Mouse (Mus musculus) left cerebral cortex, postnatal 14 days (tissue): Measurements from ENCODE around the gene Gm9040. TPM values are rescaled to one million over a fixed set of nuclear protein-coding genes. Genes with fewer than 3 reads are reported as not detected.
"Not testable (repeated sequence)": the region's sequence is repeated elsewhere in the genome, so short reads cannot be mapped to it uniquely, and the experiment has no call there.

Experiments
- DNase-seq, 2 experiments: peaks; one replicate each; pipeline ENCODE4 v3.0.0; 2021 to 2022; ENCODE audit warnings: low spot score in 2 of 2, mixed read lengths in 1 of 2
- intact Hi-C: fragments of 180-260 bp; cut with DNase I; formaldehyde crosslinking; loops from one replicate; pipeline ENCODE4 v1.15.1; 2025
- long read RNA-seq, 2 experiments: library from polyadenylated mRNA; stranded (forward); transcript quantifications; one replicate each; pipeline ENCODE4 v2.0.0; 2021
- total RNA-seq, 2 experiments: library from RNA; stranded (reverse); gene quantifications; 2 replicates each; pipeline ENCODE4 v1.2.3; 2021

Gm9040 gene
- not detected for total RNA-seq
- long read RNA-seq, experiment 1: 0 reads
- long read RNA-seq, experiment 2: 0 reads

- intact Hi-C loops, DNase-seq: not testable (repeated sequence)
These were observed at the start of gene Gm9040 for GRCm38 (mm10) chr10:118326869-118327268. Gene Gm9040 (minus strand): TSS chr10:118326969.

- intact Hi-C loops: no loop called here
- DNase-seq: peak; percentile 90 to 91
These were observed 43.7 kb upstream of the Gm9040 start for GRCm38 (mm10) chr10:118370443-118370842.

- DNase-seq: no peak
- intact Hi-C loops: no loop called here
These were observed 42.7 kb upstream of the Gm9040 start for GRCm38 (mm10) chr10:118369518-118369917.

- intact Hi-C loops, DNase-seq: not testable (repeated sequence)
These were observed 27.2 kb upstream of the Gm9040 start, which contains the start of gene Gm9049 for GRCm38 (mm10) chr10:118354005-118354404. Gene Gm9049 (minus strand): TSS chr10:118354105.

GRCm38 (mm10) chr10:118348579-118348978 is 21.8 kb upstream of the Gm9040 start, which contains the start of gene Gm9048:
Gene Gm9048 (minus strand): TSS chr10:118348679.
- DNase-seq, intact Hi-C loops: not testable (repeated sequence)

DNA sequence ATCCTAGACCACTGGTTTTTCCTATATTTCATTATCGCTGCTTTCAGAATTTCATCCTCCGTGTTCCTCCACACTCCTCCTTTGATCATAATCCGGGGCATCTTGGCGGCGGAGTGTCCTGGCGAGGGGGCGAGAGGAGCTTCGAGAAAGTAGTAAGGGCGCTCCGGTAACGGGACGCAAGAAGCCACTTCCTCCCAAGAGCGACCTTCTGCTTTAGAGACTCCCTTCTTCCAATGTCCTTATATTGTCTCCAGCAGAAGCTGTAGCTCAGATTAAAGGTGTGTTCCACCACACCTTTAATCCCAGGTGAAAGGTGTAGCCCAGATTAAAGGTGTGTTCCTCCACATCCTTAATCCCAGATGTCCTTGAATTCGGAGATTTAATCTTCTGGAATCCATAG is 16.4 kb upstream of the Gm9040 start, which contains the start of gene Gm9046:
Gene Gm9046, minus strand, starts transcription at position 101 of the 400 bp plus-strand sequence.
- DNase-seq, intact Hi-C loops: not testable (repeated sequence)

GRCm38 (mm10) chr10:118337731-118338130 is 11.0 kb upstream of the Gm9040 start, which contains the start of gene Gm9045:
Gene Gm9045 (minus strand): TSS chr10:118337831.
- intact Hi-C loops, DNase-seq: not testable (repeated sequence)

GRCm38 (mm10) chr10:118332308-118332707 is 5.5 kb upstream of the Gm9040 start, which contains the start of gene Gm9044:
Gene Gm9044 (minus strand): TSS chr10:118332408.
- intact Hi-C loops, DNase-seq: not testable (repeated sequence)

DNA sequence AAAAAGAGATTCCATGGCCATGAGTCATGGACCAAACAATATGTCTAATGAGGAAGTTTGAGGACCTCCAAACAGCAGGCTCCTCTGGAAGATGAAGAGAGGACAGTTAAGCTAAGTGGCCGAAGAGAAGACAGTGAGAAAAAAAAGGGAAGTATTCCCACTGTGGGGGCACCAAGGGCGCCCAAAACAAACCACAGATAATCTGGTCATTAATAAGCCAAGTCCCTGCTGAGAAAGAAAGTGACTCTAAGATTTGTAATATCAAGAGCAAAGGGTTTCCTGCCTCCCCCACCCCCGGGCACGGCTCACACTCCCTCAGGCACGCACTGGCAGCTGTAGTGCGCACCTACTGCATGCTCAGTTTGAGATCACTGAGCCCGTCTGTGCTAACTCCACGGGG is 7.7 kb downstream of the Gm9040 start:
- intact Hi-C loops: no loop called here
- DNase-seq: no peak

DNA sequence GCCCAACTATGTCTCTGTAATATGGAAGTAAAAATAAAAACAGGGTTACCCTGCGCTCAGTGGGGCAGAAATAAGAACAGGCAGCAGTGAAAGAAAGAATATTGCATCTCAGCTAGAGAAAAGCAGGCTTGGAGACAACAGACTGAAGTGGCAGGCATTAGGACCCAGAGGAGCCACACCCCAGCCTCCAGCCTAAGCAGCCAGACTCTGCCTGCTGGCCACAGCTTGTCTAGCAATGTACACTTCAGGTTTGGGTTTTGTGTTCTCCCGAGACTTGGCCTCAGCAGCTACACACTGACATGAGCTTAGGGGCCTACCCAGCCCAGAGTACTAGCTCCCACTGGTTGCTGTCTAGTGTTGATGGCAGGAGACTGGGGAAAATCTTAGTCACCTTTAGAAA is 24.6 kb downstream of the Gm9040 start:
- intact Hi-C loops: not testable (repeated sequence)

DNA sequence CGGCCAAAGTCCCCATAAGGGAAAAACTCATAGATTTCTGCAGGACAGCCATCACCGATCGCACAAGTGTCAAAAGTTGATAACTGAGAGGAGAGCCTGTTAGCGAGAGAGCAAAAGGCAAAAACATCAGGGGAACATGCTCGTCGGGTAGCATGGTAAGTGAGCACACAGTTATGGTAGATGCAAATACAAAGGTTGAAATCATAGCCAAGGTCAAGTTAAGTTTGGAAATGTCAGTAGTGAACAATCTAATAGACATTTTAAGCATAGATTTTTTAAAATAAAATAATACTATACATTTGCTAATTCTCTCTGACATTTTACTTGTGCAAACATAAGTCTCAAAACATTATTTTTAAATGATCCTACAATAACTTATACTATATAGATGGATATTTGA is 31.8 kb downstream of the Gm9040 start, which contains the start of gene Iltifb:
Gene Iltifb, minus strand, starts transcription at position 101 of the 400 bp plus-strand sequence.
- intact Hi-C loops: no loop called here
- DNase-seq: no peak

More for the DNA sequence above, 24.6 kb downstream of the Gm9040 start:
- DNase-seq: not testable (repeated sequence)

- DNase-seq, intact Hi-C loops: not testable (repeated sequence)
These were observed 43.8 kb downstream of the Gm9040 start for GRCm38 (mm10) chr10:118283016-118283415.

DNA sequence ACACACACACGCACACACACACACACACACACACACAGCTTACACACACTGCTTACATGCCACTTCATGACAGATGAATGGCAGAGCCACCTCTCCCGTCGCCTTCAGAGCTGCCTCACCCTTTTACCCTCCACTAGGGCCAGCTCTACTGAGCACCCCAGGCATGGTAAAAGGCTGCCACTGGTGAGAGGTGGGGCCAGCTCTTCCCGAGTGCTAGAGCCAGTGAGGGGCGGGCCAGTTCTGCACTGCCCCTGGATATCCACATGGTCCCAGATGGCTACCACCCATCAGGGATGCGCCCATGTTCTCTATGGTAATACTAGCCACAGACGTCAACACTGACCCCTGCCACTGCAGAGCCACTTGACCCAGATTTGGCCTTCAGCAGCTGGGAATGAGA is 44.2 kb downstream of the Gm9040 start:
- intact Hi-C loops, DNase-seq: not testable (repeated sequence)

- DNase-seq, intact Hi-C loops: not testable (repeated sequence)
These were observed 48.7 kb downstream of the Gm9040 start for GRCm38 (mm10) chr10:118278069-118278468.

Other genes with a start within 250 kb of the Gm9040 start
- 1 to 10 TPM; 8.3 to 8.6 TPM for gene Mdm1, start 185.2 kb downstream of the Gm9040 start, total RNA-seq
- gene Il22, start 122.0 kb downstream of the Gm9040 start, total RNA-seq: not detected
- under 1 TPM; 0.75 to 0.85 TPM for gene Gm32717, start 86.2 kb downstream of the Gm9040 start, total RNA-seq
- under 1 TPM; 0.75 to 0.85 TPM for gene Gm32802, start 68.3 kb downstream of the Gm9040 start, total RNA-seq
- gene Iltifb, start 31.9 kb downstream of the Gm9040 start, total RNA-seq: not detected
- not detected for gene Gm9044, start 5.4 kb upstream of the Gm9040 start, total RNA-seq
- not detected for gene Gm9045, start 10.9 kb upstream of the Gm9040 start, total RNA-seq
- gene Gm9046, start 16.3 kb upstream of the Gm9040 start, total RNA-seq: not detected
- not detected for gene Gm9048, start 21.7 kb upstream of the Gm9040 start, total RNA-seq
- not detected for gene Gm9049, start 27.1 kb upstream of the Gm9040 start, total RNA-seq
- not detected for gene Ifng, start 114.1 kb upstream of the Gm9040 start, total RNA-seq